Mouse (Mus musculus) forebrain, embryonic 16.5 days (tissue): ENCODE measurements around the gene Tlk2. TPM values are rescaled to one million over a fixed set of nuclear protein-coding genes. Genes with fewer than 3 reads are reported as not detected.

ENCODE experiments used
- ATAC-seq: fragments of 200-750 bp; cut with Nextera tagmentation; 2 replicates; pipeline ENCODE4 v1.8.0; 2017; ENCODE audit warnings: mild to moderate bottlenecking, moderate library complexity
- H3K27ac ChIP-seq: fragments of 300-500 bp; sonication (generic); 2 replicates; pipeline ENCODE4 v1.5.1; 2014; ENCODE audit warnings: low read length, control low read depth
- H3K27me3 ChIP-seq: fragments of 300-500 bp; sonication (generic); replicated peaks from 2 replicates; pipeline ENCODE4 v1.6.1; 2014; ENCODE audit warnings: low read length; ENCODE audit not compliant: control insufficient read depth, insufficient read depth
- H3K36me3 ChIP-seq: fragments of 300-500 bp; sonication (generic); 2 replicates; pipeline ENCODE4 v1.6.1; 2014; ENCODE audit not compliant: control insufficient read depth, insufficient read depth
- H3K4me1 ChIP-seq: fragments of 300-500 bp; sonication (generic); replicated peaks from 2 replicates; pipeline ENCODE4 v1.6.1; 2014; ENCODE audit warnings: low read length; ENCODE audit not compliant: control insufficient read depth, insufficient read depth
- H3K4me2 ChIP-seq: fragments of 300-500 bp; sonication (generic); 2 replicates; pipeline ENCODE4 v1.6.1; 2014; ENCODE audit warnings: mild to moderate bottlenecking, low read length, control low read depth
- H3K4me3 ChIP-seq: fragments of 300-500 bp; sonication (generic); replicated peaks from 2 replicates; pipeline ENCODE4 v1.5.1; 2014; ENCODE audit warnings: mild to moderate bottlenecking, low read length, control low read depth
- H3K9ac ChIP-seq: fragments of 300-500 bp; sonication (generic); replicated peaks from 2 replicates; pipeline ENCODE4 v1.6.1; 2014; ENCODE audit warnings: low read depth, low read length, control low read depth
- H3K9me3 ChIP-seq: fragments of 300-500 bp; sonication (generic); 2 replicates; pipeline ENCODE4 v1.6.1; 2016; ENCODE audit warnings: low read length; ENCODE audit not compliant: control insufficient read depth
- WGBS: fragments of 180-500 bp; shearing (Covaris S2); extraction: QIAGEN DNeasy Blood & Tissue Kit; methylation state at CpG from one replicate; pipeline ENCODE4 v1.1.7; 2014; 5-methylcytosine and 5-hydroxymethylcytosine counted together
- polyA plus RNA-seq: library from polyadenylated mRNA; unstranded; fragments of >200 nt; fragmentation: Nextera tagmentation; extraction: Ambion mirVana; gene quantifications from 2 replicates; pipeline ENCODE4 v1.2.1, GENCODE M21; 2015

Tlk2 gene
- polyA plus RNA-seq, 1 experiment from 2014 or later = 17.7 TPM

GRCm38 (mm10) chr11:105313633-105314014 lies 135.0 kb downstream of the Tlk2 start:
- H3K4me2 ChIP-seq = no peak overlapping the region
- H3K4me3 ChIP-seq = no peak overlapping the region
- 58% methylated on average over 8 of the region's 8 CpGs for WGBS
- H3K9me3 ChIP-seq = no peaks in the 10 kb centered on the region
- H3K27ac ChIP-seq = no peak overlapping the region
- peaks cover 18% of the 10 kb centered on the region for H3K4me1 ChIP-seq
- H3K9ac ChIP-seq = no peak overlapping the region
- no peaks in the 10 kb centered on the region for H3K36me3 ChIP-seq
- H3K27me3 ChIP-seq = no peaks in the 10 kb centered on the region
- no peak for ATAC-seq

- Histone ChIP-seq H3K4me3 (no peak overlapping the region), H3K4me1 (peaks cover 18% of the 10 kb centered on the region), H3K9ac (no peak overlapping the region), H3K27ac (no peak overlapping the region), H3K4me2 (no peak overlapping the region), H3K9me3 (no peaks in the 10 kb centered on the region), H3K27me3 (no peaks in the 10 kb centered on the region), H3K36me3 (no peaks in the 10 kb centered on the region)
- 69% methylated on average over 8 of the region's 8 CpGs for WGBS
- ATAC-seq = no peak
These were observed 136.7 kb downstream of the Tlk2 start for GRCm38 (mm10) chr11:105315296-105315695.

- no peaks in the 10 kb centered on the region for H3K27me3 ChIP-seq
- ATAC-seq = no peak
- no peak overlapping the region for H3K4me2 ChIP-seq
- no peak overlapping the region for H3K4me3 ChIP-seq
- WGBS = 98% methylated on average over 4 of the region's 4 CpGs
- H3K27ac ChIP-seq = no peak overlapping the region
- H3K4me1 ChIP-seq = peaks cover 18% of the 10 kb centered on the region
- H3K9ac ChIP-seq = no peak overlapping the region
- no peaks in the 10 kb centered on the region for H3K36me3 ChIP-seq
- no peaks in the 10 kb centered on the region for H3K9me3 ChIP-seq
These were observed 137.5 kb downstream of the Tlk2 start for GRCm38 (mm10) chr11:105316121-105316520.

- Histone ChIP-seq H3K36me3 (no peaks in the 10 kb centered on the region), H3K4me1 (peaks cover 11% of the 10 kb centered on the region), H3K4me2 (no peak overlapping the region), H3K4me3 (no peak overlapping the region), H3K9me3 (no peaks in the 10 kb centered on the region), H3K9ac (no peak overlapping the region), H3K27ac (no peak overlapping the region), H3K27me3 (no peaks in the 10 kb centered on the region)
- ATAC-seq = no peak
- WGBS = 95% methylated on average over 6 of the region's 6 CpGs
These were observed 139.2 kb downstream of the Tlk2 start for GRCm38 (mm10) chr11:105317769-105318168.

GRCm38 (mm10) chr11:105321090-105321489 lies 142.5 kb downstream of the Tlk2 start:
- no peak for ATAC-seq
- Histone ChIP-seq H3K9ac (no peak overlapping the region), H3K9me3 (no peaks in the 10 kb centered on the region), H3K4me2 (no peak overlapping the region), H3K27me3 (no peaks in the 10 kb centered on the region), H3K27ac (no peak overlapping the region), H3K4me3 (no peak overlapping the region), H3K4me1 (no peaks in the 10 kb centered on the region), H3K36me3 (no peaks in the 10 kb centered on the region)
- WGBS = 74% methylated on average over 2 of the region's 2 CpGs

GRCm38 (mm10) chr11:105323530-105323929 lies 144.9 kb downstream of the Tlk2 start:
- H3K4me2 ChIP-seq = no peak overlapping the region

GRCm38 (mm10) chr11:105327101-105327500 lies 148.5 kb downstream of the Tlk2 start:
- no peak overlapping the region for H3K9ac ChIP-seq
- H3K27ac ChIP-seq = no peak overlapping the region
- H3K9me3 ChIP-seq = no peaks in the 10 kb centered on the region
- H3K4me2 ChIP-seq = no peak overlapping the region
- no peaks in the 10 kb centered on the region for H3K27me3 ChIP-seq
- H3K36me3 ChIP-seq = no peaks in the 10 kb centered on the region
- WGBS = 84% methylated on average over 3 of the region's 3 CpGs
- no peak overlapping the region for H3K4me3 ChIP-seq
- no peak for ATAC-seq
- peaks cover 3% of the 10 kb centered on the region for H3K4me1 ChIP-seq

More at GRCm38 (mm10) chr11:105323530-105323929, 144.9 kb downstream of the Tlk2 start:
- Histone ChIP-seq H3K4me3 (no peak overlapping the region), H3K9me3 (no peaks in the 10 kb centered on the region), H3K27ac (no peak overlapping the region), H3K9ac (no peak overlapping the region), H3K36me3 (no peaks in the 10 kb centered on the region), H3K27me3 (no peaks in the 10 kb centered on the region), H3K4me1 (no peaks in the 10 kb centered on the region)
- 86% methylated on average over 5 of the region's 5 CpGs for WGBS
- no peak for ATAC-seq

GRCm38 (mm10) chr11:105329962-105330361 lies 151.4 kb downstream of the Tlk2 start:
- Histone ChIP-seq H3K27me3 (no peaks in the 10 kb centered on the region), H3K27ac (no peak overlapping the region), H3K9ac (no peak overlapping the region), H3K36me3 (no peaks in the 10 kb centered on the region), H3K4me3 (no peak overlapping the region), H3K9me3 (no peaks in the 10 kb centered on the region), H3K4me1 (peaks cover 7% of the 10 kb centered on the region), H3K4me2 (no peak overlapping the region)
- WGBS = 77% methylated on average over 9 of the region's 9 CpGs
- ATAC-seq = no peak

GRCm38 (mm10) chr11:105331129-105331528 lies 152.5 kb downstream of the Tlk2 start:
- Histone ChIP-seq H3K4me3 (no peak overlapping the region), H3K9me3 (no peaks in the 10 kb centered on the region), H3K36me3 (no peaks in the 10 kb centered on the region), H3K27ac (no peak overlapping the region), H3K9ac (no peak overlapping the region), H3K4me2 (no peak overlapping the region), H3K4me1 (peaks cover 7% of the 10 kb centered on the region), H3K27me3 (no peaks in the 10 kb centered on the region)
- 94% methylated on average over 3 of the region's 3 CpGs for whole genome bisulfite sequencing
- ATAC-seq = no peak

GRCm38 (mm10) chr11:105331732-105332131 lies 153.1 kb downstream of the Tlk2 start:
- Histone ChIP-seq H3K4me3 (no peak overlapping the region), H3K9me3 (no peaks in the 10 kb centered on the region), H3K36me3 (no peaks in the 10 kb centered on the region), H3K9ac (no peak overlapping the region), H3K4me2 (no peak overlapping the region), H3K27ac (no peak overlapping the region), H3K4me1 (peaks cover 7% of the 10 kb centered on the region), H3K27me3 (no peaks in the 10 kb centered on the region)
- no peak for ATAC-seq
- WGBS = 47% methylated on average over 10 of the region's 10 CpGs
